Mouse (Mus musculus): Measurements from ENCODE around the gene Hist1h3b.

Gene Hist1h3b

GRCm38 (mm10) chr13:23752742-23753172 is 690 bp downstream of the Hist1h3b start:
- CTCF ChIA-PET, result no interaction called here

- CTCF ChIA-PET, result no interaction called here
Observed at GRCm38 (mm10) chr13:23753314-23754078, 1.4 kb downstream of the Hist1h3b start.

- CTCF ChIA-PET, result no interaction called here
Observed at GRCm38 (mm10) chr13:23755000-23755399, 2.9 kb downstream of the Hist1h3b start.

GRCm38 (mm10) chr13:23756790-23757189 is 4.7 kb downstream of the Hist1h3b start, which contains the start of gene Hist1h4b:
Gene Hist1h4b, plus strand, starts transcription at chr13:23757013.
- CTCF ChIA-PET, result interaction anchor here (1.4 kb wide), 1 partner anchor 8 kb away, joined by 3 read pairs; no protein-coding TSS in a partner anchor

- CTCF ChIA-PET, result interaction anchor here (0.6 to 1.4 kb wide), 2 partner anchors 9 to 882 kb away, joined by 3 to 5 read pairs; no protein-coding TSS in a partner anchor
Observed at GRCm38 (mm10) chr13:23757211-23757773, 5.2 kb downstream of the Hist1h3b start.

GRCm38 (mm10) chr13:23757921-23758320 is 5.9 kb downstream of the Hist1h3b start:
- CTCF ChIA-PET, result interaction anchor here (0.6 to 1.4 kb wide), 2 partner anchors 9 to 881 kb away, joined by 3 to 5 read pairs; no protein-coding TSS in a partner anchor

- CTCF ChIA-PET, result interaction anchor here (1.6 kb wide), 1 partner anchor 9 kb away, joined by 5 read pairs; the partner anchor contains the start of gene Hist1h2ab
Observed at GRCm38 (mm10) chr13:23759251-23759771, 7.2 kb downstream of the Hist1h3b start.

- CTCF ChIA-PET, result interaction anchor here (1.6 kb wide), 1 partner anchor 9 kb away, joined by 5 read pairs; the partner anchor contains the start of gene Hist1h2ab
Observed at GRCm38 (mm10) chr13:23759916-23760239, 7.8 kb downstream of the Hist1h3b start.

- CTCF ChIA-PET, result interaction anchor here (1.6 kb wide), 1 partner anchor 10 kb away, joined by 5 read pairs; the partner anchor contains the start of gene Hist1h2ab
Observed at GRCm38 (mm10) chr13:23760240-23760971, 8.3 kb downstream of the Hist1h3b start.

- CTCF ChIA-PET, result no interaction called here
Observed at GRCm38 (mm10) chr13:23760972-23761864, 9.2 kb downstream of the Hist1h3b start, which contains the start of gene Hist1h4a. Gene Hist1h4a, minus strand, starts transcription at chr13:23761230.

- CTCF ChIA-PET, result interaction anchor here (0.5 to 0.8 kb wide), 3 partner anchors 12 to 827 kb away, joined by 3 to 4 read pairs (median 3); no protein-coding TSS in a partner anchor
Observed at GRCm38 (mm10) chr13:23761871-23762821, 10.1 kb downstream of the Hist1h3b start, which contains the start of gene Hist1h3a. Gene Hist1h3a, minus strand, starts transcription at chr13:23762386.

- CTCF ChIA-PET, result interaction anchor here (0.6 kb wide), 1 partner anchor 51 kb away, joined by 3 read pairs; no protein-coding TSS in a partner anchor
Observed at GRCm38 (mm10) chr13:23763242-23763585, 11.1 kb downstream of the Hist1h3b start.

GRCm38 (mm10) chr13:23763586-23764323 is 11.7 kb downstream of the Hist1h3b start, which contains the start of gene Hist1h1a:
Gene Hist1h1a, plus strand, starts transcription at chr13:23763666.
- CTCF ChIA-PET, result interaction anchor here (0.6 kb wide), 2 partner anchors 51 to 148 kb away, joined by 3 to 9 read pairs; no protein-coding TSS in a partner anchor

- CTCF ChIA-PET, result interaction anchor here (0.5 to 0.6 kb wide), 3 partner anchors 32 to 1761 kb away, joined by 3 to 9 read pairs (median 6); no protein-coding TSS in a partner anchor
Observed at GRCm38 (mm10) chr13:23764324-23765171, 12.5 kb downstream of the Hist1h3b start.

- CTCF ChIA-PET, result interaction anchor here (0.5 to 0.6 kb wide), 2 partner anchors 31 to 1761 kb away, joined by 3 to 6 read pairs; no protein-coding TSS in a partner anchor
Observed at GRCm38 (mm10) chr13:23765172-23765513, 13.1 kb downstream of the Hist1h3b start.

GRCm38 (mm10) chr13:23766772-23767171 is 14.7 kb downstream of the Hist1h3b start:
- CTCF ChIA-PET, result no interaction called here

- CTCF ChIA-PET, result interaction anchor here (0.6 kb wide), 2 partner anchors 71 to 302 kb away, joined by 3 to 6 read pairs; no protein-coding TSS in a partner anchor
Observed at GRCm38 (mm10) chr13:23768834-23769397, 16.8 kb downstream of the Hist1h3b start.

Measured in spleen, embryonic (tissue).